Mouse (Mus musculus) hindbrain, postnatal 0 days (tissue): ENCODE measurements around the gene Tha1. TPM values are rescaled to one million over a fixed set of nuclear protein-coding genes. Genes with fewer than 3 reads are reported as not detected.
A peak's percentile ranks its signal among the peaks of the same experiment; 100 is the strongest.

Source experiments
- ATAC-seq: fragments of 200-750 bp; cut with Nextera tagmentation; 2 replicates; pipeline ENCODE4 v1.8.0; 2017; ENCODE audit warnings: mild to moderate bottlenecking, moderate TSS enrichment, moderate library complexity
- DNase-seq: peaks from one replicate; pipeline ENCODE4 v3.0.0-alpha.2; 2015; ENCODE audit warnings: low spot score
- H3K27ac ChIP-seq: fragments of 300-500 bp; sonication (generic); 2 replicates; pipeline ENCODE4 v1.5.1; 2014; ENCODE audit warnings: mild to moderate bottlenecking
- H3K27me3 ChIP-seq: fragments of 300-500 bp; sonication (generic); 2 replicates; pipeline ENCODE4 v1.6.1; 2014; ENCODE audit warnings: low read length, mixed read lengths; ENCODE audit not compliant: insufficient read depth
- H3K36me3 ChIP-seq: fragments of 300-500 bp; sonication (generic); 2 replicates; pipeline ENCODE4 v1.6.1; 2014; ENCODE audit warnings: low read length, mixed read lengths; ENCODE audit not compliant: insufficient read depth
- H3K4me1 ChIP-seq: fragments of 300-500 bp; sonication (generic); 2 replicates; pipeline ENCODE4 v1.6.1; 2014; ENCODE audit warnings: antibody characterized with exemption, low read length, mixed read lengths; ENCODE audit not compliant: insufficient read depth
- H3K4me2 ChIP-seq: fragments of 300-500 bp; sonication (generic); 2 replicates; pipeline ENCODE4 v1.6.1; 2014; ENCODE audit warnings: low read depth, mild to moderate bottlenecking, low read length, moderate library complexity, mixed read lengths
- H3K4me3 ChIP-seq: fragments of 300-500 bp; sonication (generic); 2 replicates; pipeline ENCODE4 v1.5.1; 2014; ENCODE audit warnings: low read length
- H3K9ac ChIP-seq: fragments of 300-500 bp; sonication (generic); replicated peaks from 2 replicates; pipeline ENCODE4 v1.6.1; 2014; ENCODE audit warnings: mild to moderate bottlenecking, low read length, moderate library complexity, mixed read lengths
- H3K9me3 ChIP-seq: fragments of 300-500 bp; sonication (generic); 2 replicates; pipeline ENCODE4 v1.6.1; 2016; ENCODE audit warnings: low read length, mixed read lengths
- CTCF ChIP-seq: IDR thresholded peaks from 2 replicates; pipeline ENCODE4 v1.5.1; 2016; ENCODE audit warnings: antibody characterized with exemption, control low read depth, low read depth
- WGBS: fragments of 180-500 bp; shearing (Covaris S2); extraction: QIAGEN DNeasy Blood & Tissue Kit; methylation state at CpG from one replicate; pipeline ENCODE4 v1.1.7; 2014; 5-methylcytosine and 5-hydroxymethylcytosine counted together
- polyA plus RNA-seq: library from polyadenylated mRNA; unstranded; fragments of >200 nt; fragmentation: Nextera tagmentation; extraction: Ambion mirVana; gene quantifications from 2 replicates; pipeline ENCODE4 v1.2.1, GENCODE M21; 2015
- total RNA-seq: library from RNA; depleted of rRNA; stranded (reverse); fragments of >200 nt; gene quantifications from 2 replicates; pipeline ENCODE4 v1.2.3, GENCODE M21; 2014; rRNA removed

The Tha1 gene
- total RNA-seq = 1.9 and 4.7 TPM in 2 replicates
- polyA plus RNA-seq = 2.0 and 3.4 TPM in 2 replicates

GRCm38 (mm10) chr11:117872861-117873608 is at the start of gene Tha1:
TSS of gene Tha1 (minus strand) at chr11:117873481.
- no peaks in the 10 kb centered on the region for H3K27me3 ChIP-seq
- H3K4me1 ChIP-seq = peaks cover 6% of the 10 kb centered on the region
- no peaks in the 10 kb centered on the region for H3K36me3 ChIP-seq
- peak within 1 kb of the TSS; percentile 69 for H3K9ac ChIP-seq
- ATAC-seq = peak; percentile 80
- H3K9me3 ChIP-seq = no peaks in the 10 kb centered on the region
- peak within 1 kb of the TSS; percentile 96 for H3K4me2 ChIP-seq
- peak within 1 kb of the TSS; percentile 27; the same call in 1 of the 2 replicates for H3K27ac ChIP-seq
- 1% methylated on average over 51 of the region's 51 CpGs for WGBS
- H3K4me3 ChIP-seq = peak within 1 kb of the TSS; percentile 56
- TF ChIP-seq CTCF = no peak; the same call in 1 of the 2 replicates
- DNase-seq = peak; percentile 92

- 13% methylated on average over 5 of the region's 5 CpGs for WGBS
- Histone ChIP-seq H3K9me3 (no peaks in the 10 kb centered on the region), H3K4me2 (no peak overlapping the region), H3K27ac (no peak overlapping the region), H3K4me1 (no peaks in the 10 kb centered on the region), H3K27me3 (no peaks in the 10 kb centered on the region), H3K4me3 (no peak overlapping the region), H3K9ac (no peak overlapping the region), H3K36me3 (no peaks in the 10 kb centered on the region)
- TF ChIP-seq CTCF = no peak
- no peak for DNase-seq
- ATAC-seq = no peak
Measured at GRCm38 (mm10) chr11:117919211-117919610, 45.9 kb upstream of the Tha1 start.

- 64% methylated on average over 11 of the region's 11 CpGs for WGBS
- no peak overlapping the region for H3K27ac ChIP-seq
- H3K4me2 ChIP-seq = no peak overlapping the region
- ATAC-seq (no peak), DNase-seq (no peak)
- no peaks in the 10 kb centered on the region for H3K27me3 ChIP-seq
- no peaks in the 10 kb centered on the region for H3K9me3 ChIP-seq
- TF ChIP-seq CTCF = no peak
- no peak overlapping the region for H3K9ac ChIP-seq
- no peak overlapping the region for H3K4me3 ChIP-seq
- no peaks in the 10 kb centered on the region for H3K36me3 ChIP-seq
- H3K4me1 ChIP-seq = no peaks in the 10 kb centered on the region
Measured at GRCm38 (mm10) chr11:117918541-117918940, 45.3 kb upstream of the Tha1 start.

DNA sequence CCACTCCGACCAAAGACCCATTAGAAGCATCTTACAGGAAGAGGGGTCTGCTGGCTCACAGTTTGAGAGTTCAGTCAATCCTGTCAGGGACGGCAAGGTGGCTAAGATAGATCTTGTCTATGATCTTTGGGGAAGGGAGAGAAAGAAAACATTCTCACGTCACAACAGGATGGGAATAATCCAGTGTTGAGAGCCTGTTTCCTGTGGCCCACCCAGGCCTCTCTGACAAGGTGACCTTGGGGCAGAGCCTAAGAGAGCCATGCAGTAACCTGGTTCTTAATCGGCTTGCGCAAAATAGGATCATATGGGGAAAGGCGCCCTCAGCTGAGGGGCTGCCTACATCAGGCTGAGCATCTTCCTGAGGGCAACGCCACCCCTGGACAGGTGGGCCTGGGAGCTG is 42.6 kb upstream of the Tha1 start:
- TF ChIP-seq CTCF = no peak
- H3K4me1 ChIP-seq = no peaks in the 10 kb centered on the region
- no peak for DNase-seq
- no peak overlapping the region for H3K4me2 ChIP-seq
- no peak overlapping the region for H3K9ac ChIP-seq
- WGBS = 94% methylated on average over 7 of the region's 7 CpGs
- no peak overlapping the region for H3K27ac ChIP-seq
- H3K27me3 ChIP-seq = no peaks in the 10 kb centered on the region
- H3K36me3 ChIP-seq = no peaks in the 10 kb centered on the region
- ATAC-seq = no peak
- no peak overlapping the region for H3K4me3 ChIP-seq
- H3K9me3 ChIP-seq = no peaks in the 10 kb centered on the region

DNA sequence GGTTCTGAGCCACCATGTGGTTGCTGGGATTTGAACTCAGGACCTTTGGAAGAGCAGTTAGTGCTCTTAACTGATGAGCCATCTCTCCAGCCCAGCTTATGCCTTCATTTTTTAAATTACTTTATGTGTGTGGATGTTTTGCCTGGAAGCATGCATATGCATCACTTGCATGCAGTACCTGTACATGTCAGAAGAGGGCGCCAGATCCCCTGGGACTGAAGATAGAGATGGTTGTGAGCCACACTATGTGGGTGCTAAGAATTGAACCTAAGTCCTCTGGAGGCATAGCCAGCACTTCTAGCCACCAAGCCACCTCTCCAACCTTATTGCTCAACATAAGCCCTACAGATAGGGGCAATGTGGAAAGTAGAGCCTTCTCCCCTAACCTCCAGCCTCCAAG is 42.1 kb upstream of the Tha1 start:
- no peak for ATAC-seq
- H3K27ac ChIP-seq = no peak overlapping the region

DNA sequence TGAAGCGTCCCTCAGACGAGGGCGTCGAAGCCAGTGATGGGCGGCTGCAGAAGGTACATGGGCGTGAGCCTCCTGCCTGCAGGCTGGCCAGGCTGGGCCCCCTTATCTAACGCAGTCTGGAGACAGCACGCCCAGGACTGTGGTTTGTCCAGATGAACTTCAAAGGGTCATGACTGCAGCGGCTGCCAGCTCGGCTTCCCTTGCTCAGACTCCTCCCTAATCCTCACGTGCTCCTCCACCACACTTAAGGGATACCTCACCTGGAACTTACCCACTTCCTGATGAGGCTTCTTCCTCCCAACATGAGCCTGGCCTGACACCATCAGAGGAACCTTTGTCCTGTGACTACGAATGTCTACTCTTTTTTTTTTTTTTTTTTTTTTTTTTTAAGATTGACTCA is 41.2 kb upstream of the Tha1 start:
- no peak for DNase-seq
- no peaks in the 10 kb centered on the region for H3K9me3 ChIP-seq
- H3K36me3 ChIP-seq = no peaks in the 10 kb centered on the region
- no peaks in the 10 kb centered on the region for H3K4me1 ChIP-seq
- no peaks in the 10 kb centered on the region for H3K27me3 ChIP-seq
- 80% methylated on average over 12 of the region's 12 CpGs for WGBS
- no peak overlapping the region for H3K4me3 ChIP-seq
- H3K4me2 ChIP-seq = no peak overlapping the region
- no peak overlapping the region for H3K9ac ChIP-seq
- no peak overlapping the region for H3K27ac ChIP-seq
- ATAC-seq = no peak
- no peak for TF ChIP-seq CTCF

More for the DNA sequence above, 42.1 kb upstream of the Tha1 start:
- Histone ChIP-seq H3K36me3 (no peaks in the 10 kb centered on the region), H3K4me2 (no peak overlapping the region), H3K9ac (no peak overlapping the region), H3K9me3 (no peaks in the 10 kb centered on the region), H3K27me3 (no peaks in the 10 kb centered on the region), H3K4me3 (no peak overlapping the region), H3K4me1 (no peaks in the 10 kb centered on the region)
- TF ChIP-seq CTCF = peak; percentile 56
- DNase-seq = no peak
- WGBS = 52% methylated on average over 1 of the region's 1 CpGs
